Mouse (Mus musculus) cerebellum, adult 2 months (tissue): ENCODE data around the gene Gfy. TPM values are rescaled to one million over a fixed set of nuclear protein-coding genes. Genes with fewer than 3 reads are reported as not detected.
A peak's percentile ranks its signal among the peaks of the same experiment; 100 is the strongest.

Experiments
- DNase-seq, 2 experiments: peaks; one replicate each; pipeline ENCODE4 v3.0.0; 2021
- H3K27ac ChIP-seq: fragments of 200-500 bp; 2 replicates; pipeline ENCODE4 v1.5.1; 2012; ENCODE audit warnings: low read length, control low read depth, inconsistent platforms; ENCODE audit not compliant: insufficient read depth
- H3K27me3 ChIP-seq: fragments of 200-500 bp; 2 replicates; pipeline ENCODE4 v1.6.1; 2012; ENCODE audit warnings: inconsistent platforms, mild to moderate bottlenecking, low read length, moderate library complexity; ENCODE audit not compliant: control insufficient read depth, insufficient read depth
- H3K4me1 ChIP-seq: fragments of 200-500 bp; 2 replicates; pipeline ENCODE4 v1.6.1; 2011; ENCODE audit warnings: low read length; ENCODE audit not compliant: control insufficient read depth, insufficient read depth
- H3K4me3 ChIP-seq: fragments of 200-500 bp; replicated peaks from 2 replicates; pipeline ENCODE3; 2011; ENCODE audit warnings: mild to moderate bottlenecking, low read depth, low read length, control low read depth; ENCODE audit not compliant: insufficient read depth
- CTCF ChIP-seq: fragments of 200-500 bp; IDR thresholded peaks from 2 replicates; pipeline ENCODE4 v1.5.1; 2011; ENCODE audit warnings: low read depth, mild to moderate bottlenecking, control low read depth, low read length, moderate library complexity, borderline replicate concordance; ENCODE audit not compliant: insufficient read depth
- POLR2A ChIP-seq: fragments of 200-500 bp; IDR thresholded peaks from 2 replicates; pipeline ENCODE4 v1.6.1; 2011; ENCODE audit warnings: low read length, control low read depth, borderline replicate concordance; ENCODE audit not compliant: insufficient read depth
- WGBS: fragments of 180-500 bp; shearing (Covaris S2); methylation state at CpG from one replicate; pipeline ENCODE4 v1.1.7; 2018; 5-methylcytosine and 5-hydroxymethylcytosine counted together
- polyA plus RNA-seq: library from polyadenylated mRNA; depleted of rRNA; stranded (reverse); fragments of >200 nt; gene quantifications from 2 replicates; pipeline ENCODE4 v1.2.3, GENCODE M21; 2012

Gene Gfy
- polyA plus RNA-seq, 1 experiment, result 0.54 TPM

DNA sequence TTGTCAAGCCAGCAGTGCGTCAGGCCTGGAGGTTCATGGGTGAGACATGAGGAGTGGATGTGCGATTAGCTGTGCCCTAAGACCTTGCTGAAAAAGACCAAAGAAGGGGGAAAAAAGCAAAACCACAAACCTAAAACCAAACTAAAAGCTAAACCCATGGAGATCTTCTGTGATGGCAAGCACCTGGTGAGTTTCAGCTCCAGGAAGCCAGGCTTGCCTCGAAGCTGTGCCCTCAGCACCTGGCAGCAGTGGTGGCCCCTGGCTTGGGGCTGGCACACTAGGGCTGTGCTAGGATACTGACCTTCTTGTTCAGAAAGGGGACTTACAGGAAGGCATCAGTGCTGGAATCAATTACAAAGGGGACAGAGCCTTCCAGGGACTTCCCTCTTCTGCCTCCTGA lies 38.0 kb downstream of the Gfy start:
- TF ChIP-seq CTCF, result no peak
- no peak for DNase-seq
- no peak overlapping the region for H3K4me3 ChIP-seq
- no peak overlapping the region for H3K27ac ChIP-seq
- H3K4me1 ChIP-seq, result no peaks in the 10 kb centered on the region
- no peaks in the 10 kb centered on the region for H3K27me3 ChIP-seq
- WGBS, result 89% methylated on average over 3 of the region's 3 CpGs

DNA sequence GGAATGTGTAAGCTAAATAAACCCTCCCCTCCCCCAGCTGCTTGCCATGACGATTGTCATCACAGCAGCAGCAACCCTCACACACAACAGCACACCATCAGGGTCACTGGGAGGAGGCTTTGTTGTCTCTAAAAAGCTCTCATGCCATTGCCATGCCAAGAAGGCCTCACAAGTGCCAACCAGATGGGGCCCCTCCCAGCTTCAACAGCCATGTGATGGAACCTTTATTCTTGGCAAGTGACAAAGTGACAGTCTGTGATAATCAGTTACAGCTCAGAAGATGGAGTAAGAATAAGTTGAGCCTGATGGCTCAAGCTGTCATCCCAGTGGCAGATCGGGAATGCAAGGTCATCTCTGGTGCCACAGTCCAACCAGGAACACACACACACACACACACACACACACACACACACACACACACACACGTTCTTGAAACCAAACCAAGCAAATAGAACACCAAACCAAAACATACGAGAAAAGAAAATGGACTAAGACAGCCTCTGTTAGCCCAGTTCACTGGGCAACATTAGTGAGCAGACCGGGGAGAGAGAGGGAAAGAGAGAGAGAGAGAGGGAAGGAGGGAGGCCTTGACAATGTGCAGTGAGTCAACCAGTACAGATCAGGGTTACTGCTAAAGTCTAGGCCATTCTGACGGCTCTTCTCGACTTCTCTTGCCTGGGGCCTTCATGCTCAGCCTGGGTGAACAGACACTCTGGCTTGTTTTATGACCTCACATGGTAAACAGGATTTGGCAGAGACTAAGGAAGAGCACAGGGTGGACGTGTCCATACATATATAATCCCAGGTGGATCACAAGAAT lies 39.3 kb downstream of the Gfy start:
- WGBS, result 47% methylated on average over 8 of the region's 8 CpGs
- no peaks in the 10 kb centered on the region for H3K27me3 ChIP-seq
- H3K4me1 ChIP-seq, result no peaks in the 10 kb centered on the region; the same call in 1 of the 2 replicates
- H3K27ac ChIP-seq, result no peak overlapping the region
- H3K4me3 ChIP-seq, result no peak overlapping the region
- no peak for DNase-seq
- TF ChIP-seq CTCF, result no peak
- no peak for TF ChIP-seq POLR2A

- no peak overlapping the region for H3K4me3 ChIP-seq
- 95% methylated on average over 1 of the region's 1 CpGs for WGBS
- H3K4me1 ChIP-seq, result no peaks in the 10 kb centered on the region; the same call in 1 of the 2 replicates
- H3K27ac ChIP-seq, result no peak overlapping the region
- H3K27me3 ChIP-seq, result no peaks in the 10 kb centered on the region
- DNase-seq, result no peak
- TF ChIP-seq POLR2A (no peak), CTCF (no peak)
These were observed 41.0 kb downstream of the Gfy start for GRCm38 (mm10) chr7:45138403-45138802.

- no peak overlapping the region for H3K27ac ChIP-seq
- H3K27me3 ChIP-seq, result no peaks in the 10 kb centered on the region
- DNase-seq, result no peak
- H3K4me3 ChIP-seq, result no peak overlapping the region
- no peaks in the 10 kb centered on the region; the same call in 1 of the 2 replicates for H3K4me1 ChIP-seq
- 90% methylated on average over 12 of the region's 12 CpGs for WGBS
- TF ChIP-seq POLR2A (no peak), CTCF (no peak)
These were observed 42.0 kb downstream of the Gfy start for GRCm38 (mm10) chr7:45137171-45138006.

DNA sequence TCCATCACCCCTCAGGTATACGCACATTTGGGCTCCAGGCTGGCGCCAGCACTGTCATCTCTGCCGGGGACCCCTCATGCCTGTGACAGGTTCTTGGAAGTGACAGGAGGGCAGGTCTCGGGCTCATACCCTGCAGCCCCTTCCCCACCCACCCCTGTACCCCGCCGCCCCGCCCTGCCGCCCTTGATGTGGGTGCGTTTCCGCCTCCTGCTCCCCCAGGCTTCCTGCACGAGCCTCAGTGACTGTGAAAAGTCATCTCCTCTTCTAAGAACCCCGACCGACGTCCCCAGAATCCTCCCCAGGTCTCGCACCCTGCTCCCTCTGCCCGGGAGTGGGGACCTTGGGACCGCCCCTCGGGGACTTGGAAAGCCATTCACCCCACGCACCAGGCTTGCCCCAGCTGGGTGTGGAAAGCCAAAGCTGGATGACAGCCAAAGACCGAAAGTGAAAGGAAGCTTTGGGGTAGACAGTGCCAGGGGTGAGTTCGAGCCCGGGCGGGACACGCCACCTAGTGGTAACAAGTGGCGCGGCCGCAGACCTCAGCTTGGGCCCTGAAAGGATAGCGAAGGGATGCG lies 43.3 kb downstream of the Gfy start, which contains the start of the genes Gm45713 and Flt3l:
Gm45713 (minus strand) TSS at position 239 of the 575 bp plus-strand sequence.
Flt3l (minus strand) TSS at position 440 of the 575 bp plus-strand sequence.
- TF ChIP-seq POLR2A (no peak), CTCF (peak; percentile 92)
- Histone ChIP-seq H3K4me1 (no peaks in the 10 kb centered on the region; the same call in 1 of the 2 replicates), H3K27ac (peak within 1 kb of the TSS; percentile 44), H3K27me3 (no peaks in the 10 kb centered on the region), H3K4me3 (peak within 1 kb of the TSS; percentile 80)
- WGBS, result 2% methylated on average over 29 of the region's 29 CpGs
- peak; percentile 89 to 93 for DNase-seq

DNA sequence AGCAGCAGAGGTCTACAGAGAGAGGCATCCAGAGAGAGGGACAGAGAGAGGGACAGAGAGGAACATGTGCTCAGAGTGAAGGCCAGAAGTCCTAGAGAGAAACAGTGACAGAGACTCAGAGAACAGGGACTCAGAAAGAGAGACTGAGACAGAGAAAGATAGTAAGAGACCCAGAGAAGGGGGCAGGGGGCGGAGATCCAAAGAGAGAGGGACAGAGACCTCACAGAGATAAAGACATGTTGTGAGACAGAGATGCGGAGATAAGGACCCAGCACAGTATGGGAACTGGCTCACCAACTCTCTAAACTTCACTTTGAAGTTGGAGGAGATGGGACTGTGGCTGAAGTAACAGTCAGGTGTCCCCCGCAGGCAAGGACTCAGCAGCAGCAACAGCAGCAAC lies 44.0 kb downstream of the Gfy start:
- no peaks in the 10 kb centered on the region for H3K27me3 ChIP-seq
- no peaks in the 10 kb centered on the region; the same call in 1 of the 2 replicates for H3K4me1 ChIP-seq
- WGBS, result 79% methylated on average over 3 of the region's 3 CpGs
- DNase-seq, result peak in 1 of 2 experiments; percentile 28
- no peak overlapping the region for H3K27ac ChIP-seq
- TF ChIP-seq CTCF, result no peak
- TF ChIP-seq POLR2A, result no peak
- peak overlapping the region; percentile 80 for H3K4me3 ChIP-seq

GRCm38 (mm10) chr7:45134544-45135026 lies 44.8 kb downstream of the Gfy start:
- WGBS, result 26% methylated on average over 12 of the region's 12 CpGs
- no peaks in the 10 kb centered on the region; the same call in 1 of the 2 replicates for H3K4me1 ChIP-seq
- no peak for TF ChIP-seq CTCF
- no peak for TF ChIP-seq POLR2A
- peak in 1 of 2 experiments; percentile 19 for DNase-seq
- H3K4me3 ChIP-seq, result no peak overlapping the region
- no peak overlapping the region for H3K27ac ChIP-seq
- H3K27me3 ChIP-seq, result no peaks in the 10 kb centered on the region
